Mouse (Mus musculus): ENCODE results near the gene Rfk.

The Rfk gene

DNA sequence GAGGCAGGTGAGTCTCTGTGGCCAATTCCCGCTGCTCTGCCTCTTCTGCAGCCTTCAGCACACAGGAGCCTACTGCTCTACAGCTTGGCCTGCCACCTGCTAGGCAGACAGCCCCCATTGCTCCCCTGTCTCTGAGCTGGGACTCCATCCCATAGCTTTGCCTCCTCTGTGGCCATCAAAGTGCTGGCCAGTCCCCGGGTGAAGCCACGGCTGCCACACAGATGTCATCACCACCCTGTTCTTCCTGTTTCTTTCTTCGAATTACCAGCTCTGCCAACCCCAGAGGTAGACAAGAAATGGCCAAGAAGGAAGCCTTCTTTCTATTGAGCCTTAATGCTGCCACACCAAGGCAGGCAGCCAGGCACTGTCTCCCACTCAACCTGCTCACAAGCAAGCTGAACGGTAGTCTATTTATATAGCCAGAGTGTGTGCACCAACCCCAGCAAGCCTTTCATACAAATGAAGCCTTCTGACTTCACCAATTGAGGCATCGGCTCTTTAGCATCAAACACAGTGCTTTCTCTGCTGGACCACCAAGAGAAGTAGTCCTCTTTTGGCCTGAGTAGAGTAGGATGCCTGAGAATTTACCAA lies 10.9 kb upstream of the Rfk start:
- no peak for DNase-seq (ENCODE audit: low read depth, low spot score)

DNA sequence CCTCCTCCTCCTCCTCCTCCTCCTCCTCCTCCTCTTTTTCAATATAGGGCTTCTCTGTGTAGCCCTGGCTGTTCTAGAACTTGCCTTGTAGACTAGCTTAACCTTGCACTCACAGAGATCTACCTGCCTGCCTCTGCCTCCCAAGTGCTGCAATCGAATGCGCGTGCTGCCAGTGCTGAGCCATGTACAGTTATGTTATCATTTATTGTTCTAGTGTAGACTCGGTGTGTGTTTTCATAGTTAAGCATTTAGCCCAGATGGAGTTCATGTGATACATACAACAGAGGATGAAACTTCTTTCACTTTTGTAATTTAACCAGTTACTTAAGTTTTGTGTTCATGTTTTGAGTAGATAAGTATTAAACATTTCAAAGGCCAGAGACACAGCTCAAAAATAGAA lies 8.8 kb upstream of the Rfk start:
- no peak for DNase-seq (ENCODE audit: low read depth, low spot score)

DNA sequence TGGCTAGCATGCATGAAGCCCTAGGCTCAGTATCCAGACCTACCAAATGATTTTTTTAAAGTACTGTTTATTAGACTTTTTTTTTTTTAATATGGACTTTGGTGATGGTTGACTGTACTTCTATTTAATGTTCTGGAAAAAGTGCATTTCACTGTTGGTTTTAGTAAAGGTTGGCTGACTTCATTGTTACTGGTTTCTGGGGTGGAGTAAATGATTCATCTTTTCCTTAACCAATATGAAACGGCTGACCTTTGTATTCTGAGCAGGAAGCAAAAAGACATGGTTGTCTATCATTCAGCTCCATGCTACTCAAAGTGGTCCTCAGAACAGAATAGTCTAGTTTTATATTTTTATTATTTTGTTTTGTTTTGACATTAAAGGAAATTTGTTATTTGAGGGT lies 8.4 kb upstream of the Rfk start:
- DNase-seq (ENCODE audit: low read depth, low spot score): peak; percentile 7

DNA sequence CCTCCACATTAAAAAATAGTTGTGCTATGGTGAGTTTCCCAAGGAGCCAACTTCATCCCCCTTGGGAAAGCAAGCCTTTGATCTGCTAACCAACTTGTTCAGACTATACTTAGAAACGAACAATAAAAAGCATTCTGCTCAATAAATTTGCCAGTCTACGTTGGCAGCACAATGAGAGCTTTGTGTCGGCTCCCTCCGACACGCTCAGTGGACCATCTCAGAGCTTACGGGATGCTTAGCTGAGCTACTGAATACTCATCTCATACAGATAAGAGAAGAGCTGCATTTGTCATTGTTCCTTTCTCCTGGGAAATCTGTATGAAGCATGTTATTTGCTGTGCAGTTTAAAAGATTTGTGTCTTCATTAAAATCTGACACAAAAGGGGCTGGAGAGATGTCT lies 7.4 kb upstream of the Rfk start:
- no peak for DNase-seq (ENCODE audit: low read depth, low spot score)

DNA sequence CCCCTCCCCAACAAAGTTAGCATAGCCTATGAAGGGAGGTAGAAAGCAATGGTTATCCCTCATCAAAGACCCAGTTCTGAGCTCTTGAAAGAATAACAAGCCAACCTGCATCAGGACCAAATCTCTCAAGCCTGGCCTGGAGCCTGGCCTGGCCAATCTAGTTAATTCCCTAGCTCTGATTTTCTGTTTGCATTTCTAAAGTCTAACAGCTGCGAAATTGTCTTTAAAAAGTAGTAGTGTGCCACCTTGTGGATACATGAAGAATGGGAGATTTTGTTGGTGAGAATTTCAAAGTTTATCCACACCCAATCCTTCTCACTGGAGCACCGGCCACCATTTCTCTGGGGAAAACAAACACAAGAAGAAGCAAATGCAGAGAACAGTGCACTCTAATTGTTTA lies 5.4 kb upstream of the Rfk start:
- peak; percentile 44 for DNase-seq (ENCODE audit: low read depth, low spot score)

DNA sequence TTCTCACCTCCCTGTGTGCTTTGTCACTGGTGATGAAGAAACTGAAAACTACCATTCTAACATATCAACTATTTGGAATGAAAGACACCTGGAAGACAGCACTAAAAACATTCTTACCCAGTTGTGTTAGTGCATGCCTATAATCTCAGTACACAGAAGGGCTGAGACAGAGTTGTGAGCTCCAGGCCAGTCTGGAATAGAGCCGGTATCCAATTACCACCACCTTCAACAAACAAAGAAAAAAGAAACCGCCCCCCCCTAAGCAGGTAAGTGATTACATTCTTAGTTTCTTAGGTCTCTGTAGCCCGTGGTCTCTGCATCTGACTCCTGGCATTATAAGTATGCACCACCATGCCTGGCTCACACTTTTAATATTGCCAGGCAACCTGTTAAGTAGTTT lies 977 bp upstream of the Rfk start:
- DNase-seq (ENCODE audit: low read depth, low spot score): no peak

DNA sequence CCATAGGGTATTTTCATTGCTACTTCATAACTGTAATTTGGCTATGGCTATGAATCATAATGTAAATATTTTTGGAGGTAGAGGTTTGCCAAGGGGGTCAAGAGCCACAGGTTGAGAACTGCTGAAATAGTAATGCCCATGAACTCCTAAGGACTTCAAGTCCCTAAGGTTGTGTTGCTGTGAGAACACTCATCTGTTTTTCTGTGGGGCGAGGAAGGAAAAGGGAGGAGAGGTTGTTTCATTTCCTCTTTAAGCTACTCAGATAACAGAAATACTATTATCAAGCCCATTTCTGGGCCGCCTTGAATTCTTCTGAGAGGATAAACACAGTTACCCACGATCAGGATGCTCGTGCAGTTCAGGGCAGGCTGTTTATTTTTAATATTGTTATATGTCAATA lies 3.0 kb downstream of the Rfk start:
- DNase-seq (ENCODE audit: low read depth, low spot score): no peak

DNA sequence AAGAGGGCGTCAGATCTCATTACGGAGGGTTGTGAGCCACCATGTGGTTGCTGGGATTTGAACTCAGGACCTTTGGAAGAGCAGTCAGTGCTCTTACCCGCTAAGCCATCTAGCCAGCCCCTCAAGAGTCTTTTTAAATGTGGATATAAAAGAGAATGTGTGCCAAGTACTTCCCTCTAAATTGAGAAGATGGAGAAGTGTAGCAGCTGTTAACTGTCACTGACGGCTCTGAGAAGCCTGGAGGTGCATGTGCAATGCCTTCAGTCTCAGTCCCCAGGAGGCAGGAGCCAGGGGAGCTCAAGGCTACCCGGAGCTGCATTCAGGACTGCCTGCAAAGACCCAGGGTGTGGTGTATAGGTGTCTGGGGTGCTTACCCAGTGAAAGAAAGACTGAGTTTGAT lies 4.1 kb downstream of the Rfk start:
- DNase-seq (ENCODE audit: low read depth, low spot score): no peak

DNA sequence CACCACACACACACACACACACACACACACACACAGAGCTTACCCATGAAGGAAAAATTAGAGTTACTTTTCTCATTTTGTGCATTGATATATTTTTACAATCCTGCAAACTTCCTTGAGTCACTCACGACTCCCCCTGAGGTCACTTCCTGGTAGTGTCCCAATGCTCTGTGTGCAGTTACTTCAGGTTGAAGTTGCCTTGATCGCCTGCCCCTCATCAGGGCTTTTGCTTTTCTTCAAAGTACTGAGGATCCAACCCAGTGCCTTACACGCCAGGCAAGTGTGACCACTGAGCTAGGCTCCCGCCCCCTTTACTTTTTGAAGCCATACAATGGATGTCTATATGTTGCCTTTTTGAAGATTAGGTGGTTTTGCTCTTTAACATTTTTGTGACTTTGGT lies 6.1 kb downstream of the Rfk start:
- no peak for DNase-seq (ENCODE audit: low read depth, low spot score)

DNA sequence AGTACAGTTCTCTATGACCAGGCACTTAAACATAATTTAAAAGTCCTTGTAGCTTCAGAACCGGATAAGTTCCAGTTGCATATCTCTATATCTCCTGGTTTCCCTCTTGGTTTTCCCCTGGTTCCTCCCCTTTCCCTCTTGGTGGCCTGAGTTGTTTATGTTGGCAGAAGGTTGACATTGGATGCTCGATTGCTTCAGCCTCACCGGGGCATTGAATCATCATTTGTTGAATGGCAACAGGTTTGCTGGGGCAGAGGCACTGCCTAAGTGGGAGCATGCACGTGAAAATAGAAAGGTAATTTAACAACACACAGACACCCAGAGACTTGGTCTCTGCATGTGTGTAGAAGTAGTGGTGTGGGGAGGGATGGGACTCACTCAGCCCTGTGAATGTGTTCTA lies 6.7 kb downstream of the Rfk start:
- DNase-seq (ENCODE audit: low read depth, low spot score): no peak

DNA sequence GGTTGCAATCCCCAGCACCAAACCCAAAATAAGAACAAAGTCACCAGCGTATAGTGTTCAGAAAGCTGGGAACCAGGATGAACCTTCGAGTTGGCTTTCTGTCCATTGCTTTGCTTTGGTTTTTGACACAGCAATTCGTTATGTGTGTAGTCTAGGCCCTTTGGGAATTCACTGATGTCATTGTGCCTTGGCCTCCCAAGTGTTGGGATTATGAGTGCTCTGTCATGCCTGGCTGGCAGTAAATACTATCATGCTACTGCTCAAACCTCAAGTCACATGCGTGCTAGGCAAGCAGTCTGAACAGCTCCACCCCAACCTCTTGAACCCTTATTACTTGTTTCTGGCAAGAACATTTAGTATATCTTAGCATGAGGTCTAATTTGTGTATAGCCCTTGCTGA lies 9.3 kb downstream of the Rfk start:
- DNase-seq (ENCODE audit: low read depth, low spot score): no peak

DNA sequence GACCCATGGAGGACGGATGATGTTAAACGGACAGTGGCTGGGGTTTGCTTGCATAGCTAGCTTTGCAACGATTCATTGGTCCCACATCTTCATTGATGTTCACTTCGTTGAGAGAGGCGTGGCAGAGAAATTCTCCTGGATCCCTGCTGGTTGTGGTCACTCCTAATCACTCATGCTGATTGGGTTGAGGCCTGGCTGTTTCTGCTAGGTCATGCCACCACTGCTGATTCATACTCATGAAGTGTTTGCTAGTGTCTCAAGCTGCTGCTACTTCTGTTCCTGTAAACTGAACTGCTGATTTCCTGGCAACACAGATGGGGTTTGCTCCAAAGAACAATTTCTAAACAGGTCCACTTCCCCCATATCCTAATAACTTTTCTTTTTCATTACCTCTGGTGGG lies 13.0 kb downstream of the Rfk start:
- no peak for DNase-seq (ENCODE audit: low read depth, low spot score)

DNA sequence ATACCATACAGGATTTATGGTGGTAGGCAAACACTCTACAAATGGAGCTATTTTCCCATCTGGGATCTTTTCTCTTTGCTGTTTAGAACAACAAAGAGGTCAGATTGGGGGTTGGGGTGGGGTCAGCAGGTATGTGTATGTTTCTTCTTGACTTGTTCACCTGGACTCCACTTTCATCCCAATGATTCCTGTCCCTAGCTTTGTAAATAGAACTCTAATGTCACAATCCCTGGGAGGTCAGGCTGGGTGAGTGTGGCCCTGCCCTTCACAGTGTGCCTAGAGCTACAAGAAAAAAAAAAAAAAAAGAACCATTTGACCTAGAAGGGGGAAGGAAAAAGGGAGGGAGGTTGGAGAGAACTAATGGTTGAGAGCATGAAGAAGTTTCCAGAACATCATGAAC lies 14.7 kb downstream of the Rfk start:
- DNase-seq (ENCODE audit: low read depth, low spot score): no peak

DNA sequence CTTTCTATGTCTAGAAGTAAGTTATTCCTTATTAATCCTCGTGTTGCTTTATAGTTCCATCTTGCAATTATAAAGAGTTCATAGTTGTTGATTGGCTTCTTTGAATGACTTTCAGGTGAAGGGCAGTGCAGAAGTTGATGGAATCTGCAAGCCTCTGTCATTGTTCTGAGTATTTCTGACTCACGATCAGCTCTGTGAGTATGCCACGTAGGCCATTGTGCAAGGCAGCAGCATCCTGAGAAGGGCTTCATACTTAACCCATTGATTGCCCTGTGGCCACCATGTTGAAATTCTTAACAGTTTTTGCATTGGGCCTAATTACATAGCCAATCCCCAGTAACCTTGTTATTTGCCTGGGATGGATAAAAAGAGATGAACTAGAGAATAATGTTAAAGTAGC lies 15.5 kb downstream of the Rfk start:
- DNase-seq (ENCODE audit: low read depth, low spot score): no peak

DNA sequence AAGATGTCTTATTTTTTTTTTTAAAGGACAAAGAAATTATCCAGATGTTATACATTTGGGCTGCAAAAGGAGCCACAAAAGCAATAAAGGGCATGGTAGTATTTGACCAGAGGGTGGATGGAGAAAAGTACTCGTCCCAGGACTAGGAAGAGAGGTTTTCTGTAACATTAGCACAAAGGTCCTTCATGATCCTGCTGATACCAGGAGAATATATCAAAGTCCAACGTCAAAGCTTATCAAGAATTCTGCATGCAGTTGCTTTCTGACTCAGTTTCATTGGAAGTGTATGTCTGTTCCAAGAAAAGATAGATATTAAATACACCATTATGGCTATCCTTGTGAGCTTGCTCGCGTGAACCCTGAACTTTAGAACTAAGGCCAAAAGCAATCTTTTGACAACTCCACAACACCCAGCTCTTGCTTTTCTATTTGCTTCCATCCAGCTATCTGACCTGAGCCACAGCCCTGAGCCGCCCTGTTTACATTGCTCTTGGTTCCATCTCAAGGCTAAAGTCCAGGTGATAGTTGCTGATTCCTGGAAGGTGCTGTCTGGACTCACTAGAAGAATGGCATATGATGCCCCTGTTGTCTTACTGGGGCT lies 16.7 kb downstream of the Rfk start:
- DNase-seq (ENCODE audit: low read depth, low spot score): no peak

DNA sequence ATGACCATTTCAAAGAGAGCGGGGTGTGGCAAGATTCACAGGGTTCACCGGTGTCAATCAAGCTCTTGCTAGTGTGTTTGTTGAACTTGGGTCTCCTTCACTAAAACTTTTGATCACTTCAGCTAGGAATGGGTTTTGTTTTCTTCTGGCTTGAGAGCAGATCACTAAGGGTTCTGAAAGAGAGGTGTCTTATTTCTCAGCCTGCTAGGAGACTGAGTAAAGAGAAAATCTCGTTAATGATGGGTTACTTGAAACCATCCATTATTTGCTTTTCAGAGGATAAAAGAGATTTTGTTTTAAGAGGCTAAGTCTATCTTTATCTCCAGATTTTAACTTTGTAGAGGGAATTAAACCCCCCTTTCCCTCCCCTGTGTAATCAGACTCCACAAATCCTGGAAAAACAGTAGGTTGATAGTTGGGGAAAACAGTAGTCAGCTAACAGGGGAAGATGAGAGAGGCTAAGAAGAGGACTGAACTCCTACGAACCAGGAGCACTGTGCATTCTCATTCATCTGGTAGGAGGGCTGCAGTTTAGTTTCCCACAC lies 19.1 kb downstream of the Rfk start:
- no peak for DNase-seq (ENCODE audit: low read depth, low spot score)

DNA sequence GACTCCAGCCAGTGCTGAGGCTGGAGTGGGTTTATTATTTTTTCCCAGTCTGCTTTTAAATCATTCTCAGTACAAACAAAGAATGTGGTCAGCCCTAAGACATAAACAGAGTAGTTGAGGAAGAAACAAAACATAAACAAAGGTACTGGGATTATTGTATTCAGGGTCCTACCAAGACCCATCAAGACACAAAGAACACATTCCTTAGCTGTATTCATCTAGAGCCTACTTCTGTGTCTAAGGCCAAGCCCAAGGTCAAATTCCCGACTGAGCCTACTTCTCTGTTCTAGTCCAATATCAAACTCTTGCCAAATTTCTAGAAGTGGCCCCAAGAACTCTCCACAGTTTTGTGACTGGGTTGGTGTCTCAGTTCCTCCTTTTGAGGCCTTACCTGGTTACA lies 24.0 kb downstream of the Rfk start:
- no peak for DNase-seq (ENCODE audit: low read depth, low spot score)

DNA sequence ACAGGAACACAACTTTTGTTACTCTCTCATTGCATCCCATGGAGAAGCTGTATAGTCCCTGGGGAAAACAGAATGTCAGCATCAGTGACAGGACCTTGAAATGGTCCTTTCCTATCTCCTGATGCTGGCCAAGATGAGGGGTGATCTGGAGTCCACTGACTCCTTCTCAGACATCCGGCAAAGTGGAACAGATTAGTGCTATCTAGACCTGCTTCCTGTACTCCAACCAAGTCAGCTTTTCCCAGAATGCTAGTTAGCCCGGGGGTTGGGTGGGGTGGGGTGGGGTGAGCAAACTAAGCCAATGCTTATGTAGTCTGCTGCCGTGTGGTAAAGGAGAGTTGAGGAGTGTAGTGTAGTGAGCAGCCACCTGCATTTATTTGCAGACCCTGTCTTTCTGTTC lies 29.5 kb downstream of the Rfk start:
- no peak for DNase-seq (ENCODE audit: low read depth, low spot score)

DNA sequence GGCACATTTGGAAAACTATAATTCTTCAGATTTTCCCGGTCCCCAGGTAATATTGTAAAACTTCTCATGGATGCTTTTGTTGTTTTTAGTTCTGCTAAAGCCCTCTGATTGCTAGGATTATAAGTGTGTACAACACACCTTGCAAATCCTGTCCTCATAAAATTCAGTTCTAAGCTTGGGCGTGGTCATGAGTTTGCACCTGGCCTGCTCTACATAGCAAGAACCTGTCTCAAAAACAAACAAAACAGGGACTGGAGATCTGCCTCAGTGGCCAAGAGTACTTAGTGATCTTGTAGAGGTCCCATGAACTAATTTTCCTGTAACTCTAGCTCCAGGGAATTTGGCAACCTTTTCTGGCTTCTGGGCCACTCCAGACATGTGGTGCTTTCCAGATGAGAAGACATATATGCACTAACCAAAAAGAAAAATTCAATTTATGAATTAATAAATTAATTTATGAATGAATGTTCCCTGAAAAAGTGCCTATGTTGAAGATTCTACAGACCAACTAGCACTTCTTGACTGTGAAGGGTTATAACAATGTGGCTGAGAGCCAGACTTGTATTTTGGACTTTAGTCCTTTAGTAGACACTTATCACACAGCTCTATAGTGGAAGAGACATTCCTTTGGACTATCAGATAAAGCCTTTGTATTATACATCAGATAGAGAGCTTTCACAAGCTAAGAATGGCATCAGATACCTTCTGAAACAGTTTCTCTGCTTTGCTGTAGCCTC lies 34.1 kb downstream of the Rfk start:
- no peak for DNase-seq (ENCODE audit: low read depth, low spot score)

DNA sequence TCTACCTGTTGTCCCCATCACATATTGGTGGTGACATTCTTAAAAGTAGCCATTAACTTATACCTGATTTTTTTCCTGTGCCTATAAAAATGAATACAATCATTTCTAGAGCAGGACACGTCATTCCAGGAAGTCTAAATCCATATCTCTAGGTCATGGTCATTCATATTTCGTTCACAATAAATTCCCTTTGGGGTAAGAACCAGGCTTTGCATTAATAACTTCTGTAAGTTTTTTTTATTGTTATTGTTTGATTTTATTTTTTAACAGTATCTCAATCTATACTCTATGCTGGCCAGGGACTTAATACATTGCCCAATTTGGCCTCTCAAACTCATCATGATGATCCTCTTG lies 34.7 kb downstream of the Rfk start:
- DNase-seq (ENCODE audit: low read depth, low spot score): no peak

DNA sequence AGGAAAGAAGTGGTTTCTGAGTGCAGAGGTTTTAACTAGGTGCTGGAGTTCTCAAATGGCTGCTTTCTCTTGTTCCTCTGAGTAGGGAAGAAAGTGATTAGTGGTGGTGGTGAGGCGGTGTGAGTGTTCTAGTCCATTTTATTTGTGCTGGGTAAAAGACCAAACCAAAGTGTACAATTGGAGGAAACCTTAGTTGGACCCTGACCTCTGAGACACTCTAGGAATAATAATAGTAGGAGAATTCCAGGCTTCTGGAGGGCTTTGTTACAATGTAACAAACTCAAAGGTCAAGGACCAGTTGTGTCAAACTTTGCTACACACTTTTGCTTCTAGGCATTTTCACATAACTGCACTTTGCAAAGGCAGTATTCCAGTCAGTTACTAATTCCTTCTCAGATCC lies 42.8 kb downstream of the Rfk start:
- DNase-seq (ENCODE audit: low read depth, low spot score): no peak

DNA sequence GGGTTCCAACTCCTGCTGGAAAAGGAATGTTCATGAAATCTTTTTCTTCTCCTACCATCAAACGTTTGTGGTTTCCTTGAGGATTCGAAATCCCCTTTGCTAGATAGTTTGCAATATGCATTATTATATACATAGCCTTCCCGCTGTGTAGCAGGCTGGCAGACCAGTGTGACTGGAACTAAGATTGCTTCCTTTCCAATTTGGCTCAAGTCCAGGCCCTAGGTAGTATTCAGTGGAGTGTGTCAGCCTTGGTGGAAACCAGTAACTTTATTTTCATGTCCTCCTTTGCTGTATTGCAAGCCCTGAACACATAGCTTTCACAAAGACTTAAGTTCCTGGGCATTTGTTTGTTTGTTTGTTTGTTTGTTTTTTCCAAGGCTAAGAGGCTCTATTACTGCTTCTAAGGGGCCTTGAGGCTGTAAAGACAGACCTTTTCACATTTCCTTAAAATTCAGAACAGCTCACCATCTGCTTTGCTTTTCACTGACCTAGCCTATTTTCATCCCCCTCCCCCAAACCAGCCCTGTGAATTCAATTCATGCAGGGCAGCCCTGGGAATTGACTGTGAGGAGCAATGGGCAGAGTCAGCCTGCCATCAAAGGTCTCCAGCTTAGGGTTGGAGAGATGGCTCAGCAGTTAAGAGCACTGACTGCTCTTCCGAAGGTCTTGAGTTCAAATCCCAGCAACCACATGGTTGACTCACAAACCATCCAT lies 45.8 kb downstream of the Rfk start:
- no peak for DNase-seq (ENCODE audit: low read depth, low spot score)

DNA sequence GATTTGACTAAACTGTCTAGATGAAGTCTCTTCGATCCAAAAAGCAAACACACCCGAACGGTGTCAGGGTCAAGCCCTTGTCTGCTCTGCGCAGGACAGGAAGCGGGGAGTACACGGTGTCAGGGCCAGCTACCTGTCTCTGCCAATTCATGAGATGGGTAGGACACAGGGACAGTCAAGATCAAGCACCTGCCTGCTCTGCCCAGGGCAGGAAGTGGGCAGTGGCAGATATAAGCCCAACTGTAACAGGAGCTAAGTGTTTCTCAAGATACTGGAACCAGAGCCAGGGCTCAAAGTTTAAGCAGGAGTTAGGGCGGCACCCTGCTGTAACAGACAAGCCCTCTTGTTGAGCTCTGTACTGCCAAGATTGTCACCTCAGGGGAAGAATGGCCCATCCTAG lies 49.7 kb downstream of the Rfk start:
- DNase-seq (ENCODE audit: low read depth, low spot score): no peak

Measured in CD4-positive, CD25-positive, alpha-beta regulatory T cell, adult 2 months (primary cell).